Mouse (Mus musculus) cerebellum, adult (tissue): ENCODE results near the gene 3110040M04Rik.
"Not testable (repeated sequence)": the region's sequence is repeated elsewhere in the genome, so short reads cannot be mapped to it uniquely, and the experiment has no call there.

Experiments used
- ATAC-seq: cut with Nextera tagmentation; 2 replicates; pipeline ENCODE4 v1.9.2; 2017; ENCODE audit warnings: mild to moderate bottlenecking, moderate library complexity, mixed read lengths; ENCODE audit not compliant: insufficient number of reproducible peaks, low FRiP score, low TSS enrichment

Gene 3110040M04Rik

GRCm38 (mm10) chr1:151203818-151204217 is at the start of gene 3110040M04Rik:
TSS of gene 3110040M04Rik (plus strand) at chr1:151204121.
- ATAC-seq, result not testable (repeated sequence)

GRCm38 (mm10) chr1:151154131-151154530 is 49.8 kb upstream of the 3110040M04Rik start:
- not testable (repeated sequence) for ATAC-seq

GRCm38 (mm10) chr1:151156129-151156528 is 47.8 kb upstream of the 3110040M04Rik start:
- ATAC-seq, result no peak

- no peak for ATAC-seq
These were observed 46.9 kb upstream of the 3110040M04Rik start for GRCm38 (mm10) chr1:151156777-151157632.

GRCm38 (mm10) chr1:151157963-151158856 is 45.7 kb upstream of the 3110040M04Rik start:
- ATAC-seq, result no peak

- no peak for ATAC-seq
These were observed 44.9 kb upstream of the 3110040M04Rik start for GRCm38 (mm10) chr1:151158857-151159510.

- ATAC-seq, result no peak
These were observed 37.9 kb upstream of the 3110040M04Rik start for GRCm38 (mm10) chr1:151166031-151166430.

GRCm38 (mm10) chr1:151167297-151168047 is 36.4 kb upstream of the 3110040M04Rik start:
- ATAC-seq, result no peak

- no peak for ATAC-seq
These were observed 35.3 kb upstream of the 3110040M04Rik start for GRCm38 (mm10) chr1:151168637-151169036.

GRCm38 (mm10) chr1:151171572-151172461 is 32.1 kb upstream of the 3110040M04Rik start:
- no peak for ATAC-seq

- 0 out of 2 replicates have a peak, but pooled peaks have one; percentile 45 for ATAC-seq
These were observed 26.6 kb upstream of the 3110040M04Rik start for GRCm38 (mm10) chr1:151177030-151177936.

- ATAC-seq, result no peak
These were observed 26.0 kb upstream of the 3110040M04Rik start for GRCm38 (mm10) chr1:151177937-151178271.

- ATAC-seq, result no peak
These were observed 25.3 kb upstream of the 3110040M04Rik start for GRCm38 (mm10) chr1:151178505-151179083.

- ATAC-seq, result no peak
These were observed 23.8 kb upstream of the 3110040M04Rik start for GRCm38 (mm10) chr1:151180167-151180566.

- ATAC-seq, result not testable (repeated sequence)
These were observed 21.7 kb upstream of the 3110040M04Rik start, which contains the start of gene Gm47985 for GRCm38 (mm10) chr1:151182266-151182665. TSS of gene Gm47985 (plus strand) at chr1:151182537.

- peak; percentile 26; the same call in 1 of the 2 replicates for ATAC-seq
These were observed 17.7 kb upstream of the 3110040M04Rik start for GRCm38 (mm10) chr1:151186186-151186585.

- ATAC-seq, result not testable (repeated sequence)
These were observed 17.0 kb upstream of the 3110040M04Rik start for GRCm38 (mm10) chr1:151186879-151187424.
